Mouse (Mus musculus): ENCODE data around the gene 1700067K01Rik.
A peak's percentile ranks its signal among the peaks of the same experiment; 100 is the strongest.

- no peak for TF ChIP-seq POLR2A (IDR thresholded peaks at IDR 0.05; ENCODE audit: insufficient read length, low read depth)
- no peak for TF ChIP-seq CEBPB (IDR thresholded peaks at IDR 0.05; ENCODE audit: insufficient read depth, poor library complexity, severe bottlenecking)
- TF ChIP-seq REST (IDR thresholded peaks at IDR 0.05; ENCODE audit: insufficient read depth, insufficient read length) = no peak
- TF ChIP-seq USF1 (IDR thresholded peaks at IDR 0.05; ENCODE audit: low read depth) = peak; percentile 50
- TF ChIP-seq TCF3 (IDR thresholded peaks at IDR 0.05; ENCODE audit: insufficient read length, low read depth) = no peak
- no peak for TF ChIP-seq E2F4 (IDR thresholded peaks at IDR 0.05; ENCODE audit: insufficient read depth)
Measured at GRCm38 (mm10) chr8:84023085-84023484, 21.8 kb downstream of the 1700067K01Rik start.

Measured in myocyte (in vitro differentiated cells).